10 mouse cellular contexts compared by ENCODE assay signal in the genomic region with DNA sequence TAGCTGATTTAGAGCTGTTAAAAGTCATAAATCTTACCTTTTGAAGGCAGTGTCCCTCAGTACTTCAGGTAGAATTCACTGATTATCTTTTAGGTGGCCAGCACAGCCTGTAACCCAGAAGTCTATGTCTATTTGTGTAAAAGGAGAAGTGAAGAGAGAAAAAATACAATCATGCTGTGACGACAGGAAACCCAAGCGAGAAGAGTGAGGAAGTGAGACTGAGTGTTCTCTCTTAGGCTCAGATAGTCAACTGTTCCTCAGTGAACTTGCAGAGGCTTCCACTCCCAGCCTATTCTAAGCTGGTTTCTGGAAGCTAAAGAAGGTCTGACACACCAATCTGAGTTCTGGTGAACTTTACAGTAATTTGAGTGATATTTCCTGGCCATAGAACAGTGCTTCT. TPM values are rescaled to one million over a fixed set of nuclear protein-coding genes. Genes with fewer than 3 reads are reported as not detected.
DNase-seq lines count a peak whose midpoint lies in the region; ATAC-seq lines count a peak whose summit lies in the region.
"Had no signal": no experiment of that assay in that cellular context is flagged by ENCODE, and none has a peak within 500 bp of the region (broad histone marks: within the 10 kb centered on the region; RNA-seq: fewer than 3 reads in every experiment).

Gene Cd53, minus strand, starts transcription at position 220 of the 400 bp plus-strand sequence.

- DNase-seq in heart, adult 11 months = peak; percentile 91
- DNase-seq in heart, postnatal 25 days (ENCODE audit: low spot score) = no peak
- peak; percentile 77 for DNase-seq in CD4-positive helper T cell, adult 2 months (ENCODE audit: low read depth, low spot score)
- DNase-seq in yolk sac, embryonic 10.5 days (ENCODE audit: low spot score) = no peak
- no peak for DNase-seq in urinary bladder, postnatal 36 days (ENCODE audit: low spot score in 2 of 2)

- no peak within 1 kb of the TSS for H3K27ac ChIP-seq in heart, embryonic 16.5 days (ENCODE audit: low read length)
- H3K27ac ChIP-seq in neural tube, embryonic 15.5 days (replicated peaks) = no peak within 1 kb of the TSS
- H3K27ac ChIP-seq: embryonic facial prominence, embryonic 12.5 days; limb, embryonic 12.5 days had no signal

- no peak within 1 kb of the TSS for H3K4me3 ChIP-seq in heart, embryonic 16.5 days (ENCODE audit: low read length)
- H3K4me3 ChIP-seq in megakaryocyte, embryonic 14.5 days (replicated peaks) = peak within 1 kb of the TSS; percentile 83
- H3K4me3 ChIP-seq in neural tube, embryonic 15.5 days (replicated peaks) = no peak within 1 kb of the TSS
- H3K4me3 ChIP-seq: embryonic facial prominence, embryonic 12.5 days; limb, embryonic 12.5 days had no signal

- no peaks in the 10 kb centered on the region for H3K9me3 ChIP-seq in heart, embryonic 16.5 days (replicated peaks; ENCODE audit: control insufficient read depth, low read length)
- H3K9me3 ChIP-seq in megakaryocyte, embryonic 14.5 days = no peaks in the 10 kb centered on the region
- no peaks in the 10 kb centered on the region for H3K9me3 ChIP-seq in neural tube, embryonic 15.5 days (replicated peaks)
- H3K9me3 ChIP-seq: embryonic facial prominence, embryonic 12.5 days; limb, embryonic 12.5 days had no signal

- H3K36me3 ChIP-seq in heart, embryonic 16.5 days (ENCODE audit: control insufficient read depth, insufficient read depth) = no peaks in the 10 kb centered on the region
- no peaks in the 10 kb centered on the region for H3K36me3 ChIP-seq in megakaryocyte, embryonic 14.5 days (replicated peaks; ENCODE audit: low read length)
- H3K36me3 ChIP-seq in neural tube, embryonic 15.5 days = no peaks in the 10 kb centered on the region
- H3K36me3 ChIP-seq: embryonic facial prominence, embryonic 12.5 days; limb, embryonic 12.5 days had no signal

- intact Hi-C loops in heart, postnatal 25 days (cut with DNase I) = no loop called here

- no peaks in the 10 kb centered on the region for H3K27me3 ChIP-seq in heart, embryonic 16.5 days (ENCODE audit: control insufficient read depth, insufficient read depth, low read length)
- H3K27me3 ChIP-seq in megakaryocyte, embryonic 14.5 days (replicated peaks) = no peaks in the 10 kb centered on the region
- no peaks in the 10 kb centered on the region for H3K27me3 ChIP-seq in neural tube, embryonic 15.5 days (replicated peaks)
- H3K27me3 ChIP-seq: embryonic facial prominence, embryonic 12.5 days; limb, embryonic 12.5 days had no signal

- 59% methylated on average over 2 of the region's 2 CpGs for WGBS in heart, embryonic 16.5 days
- 79% methylated on average over 2 of the region's 2 CpGs for WGBS in neural tube, embryonic 15.5 days

- no peaks in the 10 kb centered on the region for H3K4me1 ChIP-seq in heart, embryonic 16.5 days (ENCODE audit: control insufficient read depth, insufficient read depth, low read length)
- peaks cover 37% of the 10 kb centered on the region for H3K4me1 ChIP-seq in megakaryocyte, embryonic 14.5 days
- H3K4me1 ChIP-seq in neural tube, embryonic 15.5 days = no peaks in the 10 kb centered on the region
- H3K4me1 ChIP-seq: embryonic facial prominence, embryonic 12.5 days; limb, embryonic 12.5 days had no signal

- ATAC-seq in heart, embryonic 16.5 days (replicated peaks; ENCODE audit: extremely low read depth, insufficient read depth, low FRiP score) = no peak
- ATAC-seq in neural tube, embryonic 15.5 days (ENCODE audit: low FRiP score) = no peak

- no peak within 1 kb of the TSS for H3K9ac ChIP-seq in heart, embryonic 16.5 days (ENCODE audit: low read length)
- no peak within 1 kb of the TSS for H3K9ac ChIP-seq in neural tube, embryonic 15.5 days (replicated peaks)
- H3K9ac ChIP-seq: embryonic facial prominence, embryonic 12.5 days; limb, embryonic 12.5 days had no signal

- no peak within 1 kb of the TSS for H3K4me2 ChIP-seq in heart, embryonic 16.5 days (ENCODE audit: low read depth, low read length)
- no peak within 1 kb of the TSS for H3K4me2 ChIP-seq in neural tube, embryonic 15.5 days
- H3K4me2 ChIP-seq: embryonic facial prominence, embryonic 12.5 days; limb, embryonic 12.5 days had no signal

RNA-seq across cellular contexts. Expression of gene Cd53, which starts in this region (rescaled TPM):
- total RNA-seq in heart, postnatal 25 days (2021) = 1 to 10 TPM; 4.9 to 5.4 TPM
- 9.3 and 13.5 TPM in 2 replicates for polyA plus RNA-seq in heart, embryonic 16.5 days (2015; fragmentation: Nextera tagmentation; extraction: Ambion mirVana)
- 2.6 TPM in 1 of 2 replicates, not detected in the other for polyA plus RNA-seq in megakaryocyte, embryonic 14.5 days (2012; ENCODE audit: insufficient read depth, low replicate concordance)
- 5.6 and 15.5 TPM in 2 replicates for polyA plus RNA-seq in neural tube, embryonic 15.5 days (2015; fragmentation: Nextera tagmentation; extraction: Ambion mirVana)

Comparison
In these comparisons a context has a peak if more than half of its experiments do, and no peak if none do; other contexts are left out.
1. DNase-seq: peak in heart, adult 11 months (single experiment) and CD4-positive helper T cell, adult 2 months (single experiment); none in heart, postnatal 25 days (single experiment), yolk sac, embryonic 10.5 days (single experiment) and urinary bladder, postnatal 36 days (0 of 2).